Mouse (Mus musculus) heart, embryonic 12.5 days (tissue): ENCODE data around the gene Ugt1a10. TPM values are rescaled to one million over a fixed set of nuclear protein-coding genes. Genes with fewer than 3 reads are reported as not detected.
A peak's percentile ranks its signal among the peaks of the same experiment; 100 is the strongest.
"Not testable (repeated sequence)": the region's sequence is repeated elsewhere in the genome, so short reads cannot be mapped to it uniquely, and the experiment has no call there.

Experiments used
- ATAC-seq: fragments of 200-750 bp; cut with Nextera tagmentation; 2 replicates; pipeline ENCODE4 v1.8.0; 2017; ENCODE audit warnings: moderate TSS enrichment, moderate library complexity; ENCODE audit not compliant: insufficient number of reproducible peaks, low FRiP score
- H3K27ac ChIP-seq: fragments of 300-500 bp; sonication (generic); 2 replicates; pipeline ENCODE4 v1.5.1; 2016; ENCODE audit warnings: mild to moderate bottlenecking, moderate library complexity; ENCODE audit not compliant: poor library complexity, severe bottlenecking
- H3K27me3 ChIP-seq: fragments of 300-500 bp; sonication (generic); replicated peaks from 2 replicates; pipeline ENCODE4 v1.6.1; 2016; ENCODE audit warnings: mild to moderate bottlenecking, moderate library complexity
- H3K36me3 ChIP-seq: fragments of 300-500 bp; sonication (generic); 2 replicates; pipeline ENCODE4 v1.6.1; 2016; ENCODE audit warnings: mild to moderate bottlenecking, moderate library complexity
- H3K4me1 ChIP-seq: fragments of 300-500 bp; sonication (generic); replicated peaks from 2 replicates; pipeline ENCODE4 v1.6.1; 2016; ENCODE audit warnings: mild to moderate bottlenecking
- H3K4me2 ChIP-seq: fragments of 300-500 bp; sonication (generic); 2 replicates; pipeline ENCODE4 v1.6.1; 2016; ENCODE audit warnings: mild to moderate bottlenecking, moderate library complexity
- H3K4me3 ChIP-seq: fragments of 300-500 bp; sonication (generic); 2 replicates; pipeline ENCODE4 v1.5.1; 2016; ENCODE audit warnings: mild to moderate bottlenecking
- H3K9ac ChIP-seq: fragments of 300-500 bp; sonication (generic); 2 replicates; pipeline ENCODE4 v1.6.1; 2016; ENCODE audit warnings: mild to moderate bottlenecking, moderate library complexity
- H3K9me3 ChIP-seq: fragments of 300-500 bp; sonication (generic); replicated peaks from 2 replicates; pipeline ENCODE4 v1.6.1; 2016; ENCODE audit warnings: mild to moderate bottlenecking, moderate library complexity
- WGBS: fragments of 180-500 bp; shearing (Covaris S2); methylation state at CpG from one replicate; pipeline ENCODE4 v1.1.7; 2016; 5-methylcytosine and 5-hydroxymethylcytosine counted together
- polyA plus RNA-seq: library from polyadenylated mRNA; unstranded; fragments of >200 nt; fragmentation: Nextera tagmentation; extraction: Ambion mirVana; gene quantifications from 2 replicates; pipeline ENCODE4 v1.2.1, GENCODE M21; 2016

The Ugt1a10 gene
- polyA plus RNA-seq, 1 experiment from 2014 or later: not detected

DNA sequence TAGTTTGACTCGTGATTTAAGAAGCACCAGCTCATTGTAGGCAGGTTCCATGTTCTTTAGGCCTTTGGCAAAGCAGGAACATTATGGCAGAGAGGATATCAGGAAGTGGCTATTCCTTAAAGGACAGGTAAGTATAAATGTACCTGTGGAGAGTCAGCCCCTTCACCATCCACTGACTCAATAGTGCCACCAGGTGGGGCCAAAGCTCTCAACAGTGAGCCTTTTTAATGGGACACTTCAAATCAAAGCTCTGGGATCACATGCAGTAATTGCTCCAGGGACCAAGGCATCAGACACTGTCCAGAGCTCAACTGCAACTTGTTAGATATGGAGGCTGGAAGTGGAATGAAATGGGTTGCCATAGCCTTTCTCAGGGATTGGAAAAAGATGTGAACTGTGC, 66.3 kb downstream of the Ugt1a10 start:
- not testable (repeated sequence) for ATAC-seq, H3K4me2 ChIP-seq, H3K27me3 ChIP-seq, H3K4me1 ChIP-seq, H3K9ac ChIP-seq, H3K4me3 ChIP-seq, H3K27ac ChIP-seq, H3K36me3 ChIP-seq, H3K9me3 ChIP-seq
- WGBS: no CpG with 5 or more reads among the region's 1 CpGs

DNA sequence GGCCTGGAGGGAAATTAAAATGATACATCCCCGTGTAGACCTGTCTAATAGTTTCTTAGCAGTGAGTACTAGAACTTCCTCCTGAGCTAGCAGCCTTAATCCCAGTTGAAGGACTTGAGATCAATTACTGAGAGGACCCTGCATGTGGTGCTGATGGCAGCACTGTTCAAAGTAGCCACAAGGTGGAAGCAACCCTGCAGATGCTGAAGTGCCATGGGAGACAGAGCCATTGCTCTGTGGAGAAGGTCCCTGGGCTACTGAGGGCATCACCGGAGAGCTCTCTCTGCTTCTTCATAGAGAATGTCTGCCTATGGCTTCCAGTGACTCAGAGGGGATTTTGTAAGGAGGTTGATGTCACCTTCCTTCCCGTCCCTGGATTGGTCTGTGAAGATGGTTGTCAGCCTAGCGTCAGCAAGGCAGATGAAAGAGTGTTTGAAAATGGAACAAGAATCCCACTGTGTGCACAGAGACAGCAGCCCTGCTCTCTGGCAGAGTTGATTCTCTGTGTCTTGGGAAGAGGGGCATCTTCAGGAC, 70.7 kb downstream of the Ugt1a10 start:
- not testable (repeated sequence) for ATAC-seq, H3K4me2 ChIP-seq, H3K36me3 ChIP-seq, H3K9me3 ChIP-seq, H3K4me1 ChIP-seq, H3K27ac ChIP-seq, H3K9ac ChIP-seq, H3K27me3 ChIP-seq, H3K4me3 ChIP-seq
- WGBS: 58% methylated on average over 4 of the region's 4 CpGs

DNA sequence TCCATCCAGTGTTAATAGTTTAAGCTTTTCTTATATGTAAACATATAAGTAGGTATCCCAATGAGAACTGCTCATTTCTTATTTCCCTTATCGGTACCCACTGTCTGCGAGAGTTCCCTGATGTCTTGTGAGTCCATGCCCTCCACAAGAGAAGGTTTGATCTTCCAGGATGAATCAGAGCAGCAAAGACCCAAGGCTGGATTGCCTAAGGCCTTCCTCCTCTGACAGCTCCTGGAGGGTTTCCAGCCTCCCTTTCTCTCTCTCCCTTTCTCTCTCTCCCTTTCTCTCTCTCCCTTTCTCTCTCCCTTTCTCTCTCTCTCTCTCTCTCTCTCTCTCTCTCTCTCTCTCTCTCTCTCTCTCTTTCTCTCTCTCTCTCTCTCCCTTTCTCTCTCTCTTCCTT, 73.9 kb downstream of the Ugt1a10 start:
- ATAC-seq, H3K9ac ChIP-seq, H3K4me2 ChIP-seq, H3K36me3 ChIP-seq, H3K4me1 ChIP-seq, H3K4me3 ChIP-seq, H3K27me3 ChIP-seq, H3K9me3 ChIP-seq, H3K27ac ChIP-seq: not testable (repeated sequence)
- 72% methylated on average over 2 of the region's 2 CpGs for WGBS

DNA sequence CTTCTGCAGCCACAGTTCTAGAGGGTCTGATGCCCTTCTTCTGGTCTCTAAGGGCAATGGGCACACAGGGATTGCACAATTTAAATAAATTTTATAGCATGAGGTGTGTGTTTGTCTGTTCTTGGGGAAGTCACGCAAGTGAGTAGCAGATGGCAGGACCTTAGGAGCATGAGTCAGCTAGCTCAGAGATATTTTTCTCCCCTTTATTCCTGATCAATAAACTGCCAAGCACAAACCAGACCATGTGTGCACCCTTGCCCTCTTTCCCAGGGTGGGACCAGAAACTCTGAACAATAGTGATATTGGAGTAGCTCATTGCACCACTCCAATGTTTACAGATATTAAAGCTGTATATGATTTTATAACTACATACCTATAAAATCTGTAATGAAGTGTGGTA, 75.0 kb downstream of the Ugt1a10 start:
- not testable (repeated sequence) for H3K27ac ChIP-seq, H3K9me3 ChIP-seq, ATAC-seq, H3K4me3 ChIP-seq, H3K36me3 ChIP-seq, H3K4me2 ChIP-seq, H3K9ac ChIP-seq, H3K4me1 ChIP-seq, H3K27me3 ChIP-seq
- WGBS: 82% methylated on average over 1 of the region's 1 CpGs

DNA sequence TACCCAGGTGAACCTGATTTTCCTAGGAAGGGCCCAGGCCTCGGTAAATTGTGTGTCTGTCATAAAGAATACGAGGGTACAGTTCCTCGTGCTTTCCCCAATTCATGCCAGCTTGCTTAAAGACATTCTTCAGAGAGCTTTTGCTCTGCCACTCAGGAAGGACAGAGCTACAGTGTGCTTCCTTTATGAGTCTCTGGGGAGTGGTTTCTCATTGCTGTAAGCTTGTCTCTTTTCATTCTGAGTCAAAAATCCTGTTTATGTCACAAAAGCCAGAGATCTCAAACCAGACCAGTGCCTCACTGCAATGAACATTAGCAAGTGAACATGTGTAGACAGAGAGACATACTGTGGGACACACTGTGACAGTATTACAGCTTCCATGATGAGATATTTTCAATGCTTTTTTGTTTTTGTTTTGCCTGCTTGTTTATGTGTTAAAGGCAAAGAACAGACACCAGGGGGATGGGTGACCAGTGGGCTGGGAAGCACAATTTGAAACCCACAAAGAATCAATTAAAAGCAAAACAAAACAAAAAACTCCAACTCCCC, 78.8 kb downstream of the Ugt1a10 start:
- H3K27ac ChIP-seq: no peak overlapping the region
- peaks cover 3% of the 10 kb centered on the region; the same call in 1 of the 2 replicates for H3K4me1 ChIP-seq
- no peak overlapping the region for H3K4me3 ChIP-seq
- H3K36me3 ChIP-seq: no peaks in the 10 kb centered on the region
- 61% methylated on average over 3 of the region's 3 CpGs for WGBS
- no peaks in the 10 kb centered on the region for H3K9me3 ChIP-seq
- no peak for ATAC-seq
- H3K27me3 ChIP-seq: no peaks in the 10 kb centered on the region
- no peak overlapping the region for H3K9ac ChIP-seq
- no peak overlapping the region for H3K4me2 ChIP-seq

DNA sequence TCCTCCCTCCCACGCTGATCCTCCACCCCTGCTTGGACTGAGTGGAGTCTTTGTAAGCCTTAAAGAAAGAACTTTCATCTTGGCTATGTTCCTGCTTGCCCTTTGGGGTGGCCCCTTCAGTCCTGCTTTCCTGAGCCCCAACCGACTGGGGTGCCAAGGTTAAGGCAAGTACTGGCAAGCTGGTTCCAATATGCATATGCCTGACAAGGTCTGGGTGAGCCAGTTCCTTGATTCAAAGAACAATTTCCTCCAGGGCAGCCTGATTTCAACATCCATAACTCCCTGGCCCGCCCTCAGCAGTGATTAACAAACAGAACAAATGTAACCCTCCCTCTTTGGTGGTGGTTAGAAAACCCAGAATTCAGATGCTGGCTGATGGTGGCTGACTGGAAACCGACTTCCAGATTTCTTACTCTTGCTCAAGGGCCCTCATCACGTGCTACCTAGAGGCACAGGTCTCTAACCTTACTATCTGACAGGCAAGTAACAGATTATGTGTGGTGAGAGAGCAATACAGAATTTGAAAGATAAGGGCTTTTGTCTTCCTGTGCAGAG, 79.3 kb downstream of the Ugt1a10 start, which contains the start of gene Ugt1a6a:
Ugt1a6a (plus strand) TSS at position 353 of the 555 bp plus-strand sequence.
- not testable (repeated sequence) for ATAC-seq, H3K9ac ChIP-seq, H3K27ac ChIP-seq, H3K27me3 ChIP-seq, H3K9me3 ChIP-seq, H3K4me1 ChIP-seq, H3K4me2 ChIP-seq, H3K4me3 ChIP-seq, H3K36me3 ChIP-seq
- 52% methylated on average over 5 of the region's 5 CpGs for WGBS

DNA sequence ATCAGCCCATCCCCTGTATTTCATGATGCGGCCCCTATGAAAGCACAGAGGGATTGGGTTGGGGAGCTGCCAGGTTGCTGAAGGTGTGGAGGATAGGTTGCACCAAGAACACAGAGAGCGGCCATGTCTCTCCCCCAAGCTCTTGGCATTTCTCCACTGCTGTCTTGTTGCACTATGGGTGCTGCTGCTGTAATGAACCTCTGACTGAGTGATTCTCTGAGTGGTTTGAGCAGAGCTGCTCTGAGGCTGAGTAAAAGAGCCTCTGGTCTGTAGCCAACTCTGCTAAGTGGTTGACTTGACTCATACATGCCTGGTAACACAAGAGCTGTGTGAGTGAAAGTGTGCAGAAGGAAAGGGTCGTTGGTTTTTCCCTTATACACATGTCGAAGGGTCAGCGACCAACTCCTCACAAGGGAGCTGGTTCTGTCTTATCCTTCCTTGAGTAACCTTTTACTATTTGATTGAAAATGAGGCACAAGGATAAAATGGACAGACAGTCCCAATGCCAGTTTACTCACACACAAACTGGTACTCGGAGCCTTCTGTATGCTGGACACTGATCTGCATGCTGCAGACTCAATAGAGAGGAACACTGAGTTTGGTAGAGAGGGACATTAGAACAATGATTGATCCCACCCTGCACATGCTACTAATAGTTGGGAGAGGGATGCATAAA, 80.2 kb downstream of the Ugt1a10 start:
- H3K4me1 ChIP-seq, H3K9ac ChIP-seq, ATAC-seq, H3K27ac ChIP-seq, H3K36me3 ChIP-seq, H3K9me3 ChIP-seq, H3K4me3 ChIP-seq, H3K27me3 ChIP-seq, H3K4me2 ChIP-seq: not testable (repeated sequence)
- 86% methylated on average over 5 of the region's 6 CpGs for WGBS

DNA sequence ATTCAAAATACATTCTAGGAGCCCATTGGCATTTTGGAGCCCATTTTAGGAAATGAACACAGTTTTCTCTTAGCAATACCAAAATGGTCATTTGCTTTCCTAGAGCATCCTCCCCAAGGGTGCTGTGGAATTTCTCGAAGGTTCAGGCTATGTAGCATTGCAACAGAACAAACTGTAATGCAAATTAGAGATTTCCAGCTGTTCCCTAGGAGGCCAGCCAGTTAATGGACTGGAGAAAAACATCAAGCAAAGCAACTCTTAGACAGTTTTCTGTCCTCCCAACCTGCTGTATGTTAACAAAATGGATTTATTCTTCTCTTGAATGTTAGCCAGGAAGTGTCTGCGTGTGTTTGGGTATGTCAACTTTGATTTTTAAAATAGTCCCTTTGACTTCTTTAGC, 81.5 kb downstream of the Ugt1a10 start:
- WGBS: 72% methylated on average over 2 of the region's 2 CpGs
- Histone ChIP-seq H3K27me3 (no peaks in the 10 kb centered on the region), H3K27ac (no peak overlapping the region), H3K4me2 (no peak overlapping the region), H3K4me1 (peaks cover 3% of the 10 kb centered on the region; the same call in 1 of the 2 replicates), H3K9ac (no peak overlapping the region), H3K9me3 (no peaks in the 10 kb centered on the region), H3K36me3 (no peaks in the 10 kb centered on the region), H3K4me3 (no peak overlapping the region)
- ATAC-seq: no peak

DNA sequence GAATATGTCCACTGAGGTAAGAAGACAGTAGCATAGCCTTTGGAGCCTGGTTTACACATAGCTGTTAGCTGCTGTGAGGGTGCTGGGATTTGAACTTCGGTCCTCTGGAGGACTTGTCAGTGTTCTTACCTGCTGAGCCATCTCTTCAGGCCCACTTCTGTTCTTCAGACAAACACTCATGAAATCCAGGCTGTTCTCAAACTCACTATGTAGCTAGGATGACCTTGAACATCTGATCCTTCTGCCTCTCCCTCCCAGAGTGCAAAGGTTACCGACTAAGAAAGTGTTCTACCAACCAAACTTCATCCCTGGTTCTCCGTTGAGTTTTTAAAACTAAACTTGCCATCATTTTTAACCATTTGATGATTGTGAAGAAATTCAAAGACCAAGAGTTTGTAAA, 82.1 kb downstream of the Ugt1a10 start:
- WGBS: 86% methylated on average over 3 of the region's 3 CpGs

DNA sequence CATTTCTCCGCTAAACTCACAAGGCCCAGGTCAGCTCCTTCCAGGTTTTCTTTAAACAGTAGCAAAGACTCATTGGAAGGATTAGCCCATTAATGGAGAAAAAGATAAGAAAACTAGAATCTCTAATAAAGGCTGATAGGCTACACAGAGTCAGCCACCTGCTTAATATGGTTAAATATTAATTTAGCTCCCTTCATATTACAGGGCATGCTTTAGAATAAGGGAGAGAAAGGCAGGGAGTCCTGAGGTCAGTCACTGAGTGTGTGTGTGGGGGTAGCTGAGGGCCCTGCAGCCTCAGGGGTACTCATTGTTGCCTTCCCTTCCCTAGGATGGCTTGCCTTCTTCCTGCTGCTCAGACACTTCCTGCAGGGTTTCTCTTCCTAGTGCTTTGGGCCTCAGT, 83.0 kb downstream of the Ugt1a10 start:
- 84% methylated on average over 1 of the region's 1 CpGs for WGBS

More for the DNA sequence above, 82.1 kb downstream of the Ugt1a10 start:
- Histone ChIP-seq H3K36me3 (no peaks in the 10 kb centered on the region), H3K4me2 (no peak overlapping the region), H3K27me3 (no peaks in the 10 kb centered on the region), H3K9me3 (no peaks in the 10 kb centered on the region), H3K27ac (no peak overlapping the region), H3K9ac (no peak overlapping the region), H3K4me3 (no peak overlapping the region), H3K4me1 (peaks cover 3% of the 10 kb centered on the region; the same call in 1 of the 2 replicates)
- ATAC-seq: no peak

DNA sequence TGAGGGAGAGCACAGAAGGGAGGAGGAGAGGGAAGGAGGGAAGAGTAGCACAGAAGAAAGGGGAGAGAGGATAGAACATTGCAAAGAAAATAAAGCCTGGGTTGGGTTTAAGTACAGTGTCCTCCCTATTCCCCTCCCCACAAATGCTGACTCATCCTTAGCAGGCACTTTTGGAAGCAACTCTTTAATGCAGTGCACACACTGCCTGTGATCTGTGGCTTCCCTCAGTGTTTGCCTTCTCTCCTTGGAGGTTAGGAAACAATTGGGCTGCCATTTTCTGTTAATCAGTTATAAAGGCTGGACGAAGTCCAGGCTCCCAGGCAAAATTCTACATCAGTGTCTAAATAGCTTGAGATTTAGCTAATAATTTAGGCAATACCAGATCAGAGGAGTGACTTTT, 85.3 kb downstream of the Ugt1a10 start:
- not testable (repeated sequence) for H3K27me3 ChIP-seq
- ATAC-seq: peak; percentile 94
- 40% methylated on average over 1 of the region's 1 CpGs for WGBS

More for the DNA sequence above, 83.0 kb downstream of the Ugt1a10 start:
- Histone ChIP-seq H3K4me2 (no peak overlapping the region), H3K4me3 (no peak overlapping the region), H3K9me3 (no peaks in the 10 kb centered on the region), H3K9ac (no peak overlapping the region), H3K27me3 (no peaks in the 10 kb centered on the region), H3K4me1 (peaks cover 3% of the 10 kb centered on the region; the same call in 1 of the 2 replicates), H3K27ac (no peak overlapping the region), H3K36me3 (no peaks in the 10 kb centered on the region)
- no peak for ATAC-seq

More for the DNA sequence above, 85.3 kb downstream of the Ugt1a10 start:
- H3K4me3 ChIP-seq, H3K9me3 ChIP-seq, H3K4me1 ChIP-seq, H3K36me3 ChIP-seq, H3K27ac ChIP-seq, H3K4me2 ChIP-seq, H3K9ac ChIP-seq: not testable (repeated sequence)
